Mouse (Mus musculus) hindbrain, embryonic 14.5 days (tissue): ENCODE data around the gene Pds5b. TPM values are rescaled to one million over a fixed set of nuclear protein-coding genes. Genes with fewer than 3 reads are reported as not detected.
"Not testable (repeated sequence)": the region's sequence is repeated elsewhere in the genome, so short reads cannot be mapped to it uniquely, and the experiment has no call there.

Source experiments
- ATAC-seq: fragments of 200-750 bp; cut with Nextera tagmentation; 2 replicates; pipeline ENCODE4 v1.8.0; 2017; ENCODE audit warnings: moderate number of reproducible peaks, mild to moderate bottlenecking, moderate TSS enrichment, moderate library complexity; ENCODE audit not compliant: low FRiP score
- DNase-seq: peaks from one replicate; pipeline ENCODE4 v3.0.0-alpha.2; 2015; ENCODE audit warnings: low spot score
- H3K27ac ChIP-seq: fragments of 300-500 bp; sonication (generic); 2 replicates; pipeline ENCODE4 v1.5.1; 2014; ENCODE audit warnings: mild to moderate bottlenecking, moderate library complexity
- H3K27me3 ChIP-seq: fragments of 300-500 bp; sonication (generic); 2 replicates; pipeline ENCODE4 v1.6.1; 2014; ENCODE audit warnings: mild to moderate bottlenecking, low read length, mixed read lengths; ENCODE audit not compliant: control insufficient read depth, insufficient read depth
- H3K36me3 ChIP-seq: fragments of 300-500 bp; sonication (generic); replicated peaks from 2 replicates; pipeline ENCODE4 v1.6.1; 2014; ENCODE audit not compliant: control insufficient read depth, insufficient read depth
- H3K4me1 ChIP-seq: fragments of 300-500 bp; sonication (generic); replicated peaks from 2 replicates; pipeline ENCODE4 v1.6.1; 2014; ENCODE audit warnings: antibody characterized with exemption, low read length, mixed read lengths; ENCODE audit not compliant: control insufficient read depth, insufficient read depth
- H3K4me2 ChIP-seq: fragments of 300-500 bp; sonication (generic); replicated peaks from 2 replicates; pipeline ENCODE4 v1.6.1; 2014; ENCODE audit warnings: mild to moderate bottlenecking, moderate library complexity
- H3K4me3 ChIP-seq: fragments of 300-500 bp; sonication (generic); replicated peaks from 2 replicates; pipeline ENCODE4 v1.5.1; 2014; ENCODE audit warnings: mild to moderate bottlenecking, low read length
- H3K9ac ChIP-seq: fragments of 300-500 bp; sonication (generic); 2 replicates; pipeline ENCODE4 v1.6.1; 2014
- H3K9me3 ChIP-seq: fragments of 300-500 bp; sonication (generic); 2 replicates; pipeline ENCODE4 v1.6.1; 2016; ENCODE audit warnings: low read length; ENCODE audit not compliant: control insufficient read depth
- WGBS: fragments of 180-500 bp; shearing (Covaris S2); extraction: QIAGEN DNeasy Blood & Tissue Kit; methylation state at CpG from one replicate; pipeline ENCODE4 v1.1.7; 2014; 5-methylcytosine and 5-hydroxymethylcytosine counted together
- polyA plus RNA-seq: library from polyadenylated mRNA; unstranded; fragments of >200 nt; fragmentation: Nextera tagmentation; extraction: Ambion mirVana; gene quantifications from 2 replicates; pipeline ENCODE4 v1.2.1, GENCODE M21; 2014

The Pds5b gene
- polyA plus RNA-seq, 1 experiment from 2014 or later: 45.8 TPM

- not testable (repeated sequence) for H3K4me3 ChIP-seq, H3K27ac ChIP-seq, H3K9me3 ChIP-seq, H3K4me1 ChIP-seq, H3K9ac ChIP-seq, ATAC-seq, H3K27me3 ChIP-seq, DNase-seq, H3K4me2 ChIP-seq
- H3K36me3 ChIP-seq: peaks cover 54% of the 10 kb centered on the region
- 98% methylated on average over 3 of the region's 3 CpGs for WGBS
Observed at GRCm38 (mm10) chr5:150737028-150737427, 63.5 kb downstream of the Pds5b start.

DNA sequence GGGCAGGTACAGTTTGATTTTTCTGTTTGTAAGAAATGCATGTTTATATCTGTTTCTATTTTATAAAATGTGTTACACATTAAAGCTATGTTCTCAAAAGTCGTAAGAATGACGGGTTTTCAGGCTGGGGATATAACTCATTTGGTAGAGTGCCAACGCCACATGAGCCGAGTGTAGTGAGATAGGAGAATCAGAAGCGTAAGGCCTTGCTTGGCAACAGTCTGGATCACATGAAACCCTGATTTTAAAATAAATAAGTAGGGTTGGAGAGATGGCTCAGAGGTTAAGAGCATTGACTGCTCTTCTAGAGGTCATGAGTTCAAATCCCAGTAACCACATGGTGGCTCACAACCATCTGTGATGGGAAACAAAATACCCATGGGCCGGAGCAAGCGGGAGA, 65.8 kb downstream of the Pds5b start:
- 88% methylated on average over 7 of the region's 7 CpGs for WGBS
- DNase-seq: no peak

DNA sequence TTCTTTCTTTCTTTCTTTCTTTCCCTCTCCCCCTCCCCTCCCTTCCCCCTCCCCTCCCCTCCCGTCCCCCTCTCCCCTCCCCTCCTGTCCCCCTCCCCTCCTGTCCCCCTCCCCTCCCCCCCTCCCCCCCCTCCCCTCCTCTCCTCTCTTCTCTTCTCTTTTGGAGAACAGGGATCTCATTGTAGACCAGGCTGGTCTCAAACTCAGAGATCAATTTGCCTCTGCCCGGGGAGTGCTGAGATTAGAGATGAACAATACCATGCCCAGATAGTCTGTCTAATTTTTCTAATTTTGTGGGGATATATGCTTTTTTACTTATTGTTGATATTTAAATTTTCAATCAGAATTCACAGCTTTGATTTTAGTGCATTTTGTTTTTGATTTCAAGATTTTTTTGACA, 67.1 kb downstream of the Pds5b start:
- Histone ChIP-seq H3K9ac (no peak overlapping the region), H3K36me3 (peaks cover 41% of the 10 kb centered on the region), H3K9me3 (no peaks in the 10 kb centered on the region), H3K4me1 (no peaks in the 10 kb centered on the region), H3K4me3 (no peak overlapping the region), H3K27me3 (no peaks in the 10 kb centered on the region), H3K27ac (no peak overlapping the region), H3K4me2 (no peak overlapping the region)
- WGBS: 26% methylated on average over 2 of the region's 2 CpGs
- no peak for DNase-seq
- no peak for ATAC-seq

More for the DNA sequence above, 65.8 kb downstream of the Pds5b start:
- Histone ChIP-seq H3K4me2 (no peak overlapping the region), H3K27me3 (no peaks in the 10 kb centered on the region), H3K4me1 (no peaks in the 10 kb centered on the region), H3K27ac (no peak overlapping the region), H3K36me3 (peaks cover 46% of the 10 kb centered on the region), H3K9ac (no peak overlapping the region), H3K9me3 (no peaks in the 10 kb centered on the region), H3K4me3 (no peak overlapping the region)
- no peak for ATAC-seq

DNA sequence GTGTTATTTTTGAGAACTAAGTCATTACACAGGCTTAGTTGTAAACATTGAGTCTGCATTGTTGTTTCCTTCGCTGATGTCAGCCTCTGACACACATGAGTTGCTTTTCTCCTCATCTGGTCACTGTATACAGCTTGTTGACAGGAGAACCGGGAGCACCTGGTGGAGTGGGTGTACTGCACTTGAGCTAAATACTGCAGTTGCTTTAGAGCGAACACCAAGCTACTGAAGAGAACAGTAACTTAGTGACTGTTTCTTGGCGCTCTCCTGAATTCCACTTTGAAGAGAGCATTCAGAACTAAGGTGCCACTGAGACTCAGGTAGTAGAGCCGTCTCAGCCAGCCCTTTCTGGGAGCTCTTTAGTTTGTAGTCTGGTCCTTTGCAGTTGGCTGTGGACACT, 83.1 kb downstream of the Pds5b start:
- Histone ChIP-seq H3K27me3 (no peaks in the 10 kb centered on the region), H3K36me3 (peaks cover 56% of the 10 kb centered on the region), H3K9me3 (no peaks in the 10 kb centered on the region), H3K4me2 (no peak overlapping the region), H3K9ac (no peak overlapping the region), H3K4me3 (no peak overlapping the region), H3K4me1 (no peaks in the 10 kb centered on the region), H3K27ac (no peak overlapping the region)
- ATAC-seq: no peak
- DNase-seq: no peak
- 95% methylated on average over 5 of the region's 5 CpGs for WGBS

GRCm38 (mm10) chr5:150772403-150772802, 98.9 kb downstream of the Pds5b start:
- Histone ChIP-seq H3K9ac (no peak overlapping the region), H3K27ac (no peak overlapping the region; the same call in 1 of the 2 replicates), H3K4me2 (no peak overlapping the region), H3K9me3 (no peaks in the 10 kb centered on the region), H3K4me1 (peaks cover 11% of the 10 kb centered on the region), H3K27me3 (no peaks in the 10 kb centered on the region), H3K4me3 (no peak overlapping the region), H3K36me3 (peaks cover 20% of the 10 kb centered on the region)
- ATAC-seq (no peak), DNase-seq (no peak)
- WGBS: 20% methylated on average over 5 of the region's 5 CpGs

GRCm38 (mm10) chr5:150773083-150773482, 99.5 kb downstream of the Pds5b start:
- Histone ChIP-seq H3K4me3 (no peak overlapping the region), H3K9ac (no peak overlapping the region), H3K9me3 (no peaks in the 10 kb centered on the region), H3K36me3 (peaks cover 21% of the 10 kb centered on the region), H3K4me1 (peaks cover 11% of the 10 kb centered on the region), H3K27me3 (no peaks in the 10 kb centered on the region), H3K27ac (no peak overlapping the region; the same call in 1 of the 2 replicates), H3K4me2 (no peak overlapping the region)
- DNase-seq (no peak), ATAC-seq (no peak)

- ATAC-seq (no peak), DNase-seq (no peak)
- no peaks in the 10 kb centered on the region for H3K4me1 ChIP-seq
- no peaks in the 10 kb centered on the region for H3K27me3 ChIP-seq
- WGBS: 89% methylated on average over 4 of the region's 4 CpGs
- H3K36me3 ChIP-seq: peaks cover 64% of the 10 kb centered on the region
- no peak overlapping the region for H3K27ac ChIP-seq
- H3K9ac ChIP-seq: no peak overlapping the region
- H3K9me3 ChIP-seq: no peaks in the 10 kb centered on the region
- no peak overlapping the region for H3K4me3 ChIP-seq
- no peak overlapping the region for H3K4me2 ChIP-seq
Observed at GRCm38 (mm10) chr5:150788261-150788660, 114.7 kb downstream of the Pds5b start.

DNA sequence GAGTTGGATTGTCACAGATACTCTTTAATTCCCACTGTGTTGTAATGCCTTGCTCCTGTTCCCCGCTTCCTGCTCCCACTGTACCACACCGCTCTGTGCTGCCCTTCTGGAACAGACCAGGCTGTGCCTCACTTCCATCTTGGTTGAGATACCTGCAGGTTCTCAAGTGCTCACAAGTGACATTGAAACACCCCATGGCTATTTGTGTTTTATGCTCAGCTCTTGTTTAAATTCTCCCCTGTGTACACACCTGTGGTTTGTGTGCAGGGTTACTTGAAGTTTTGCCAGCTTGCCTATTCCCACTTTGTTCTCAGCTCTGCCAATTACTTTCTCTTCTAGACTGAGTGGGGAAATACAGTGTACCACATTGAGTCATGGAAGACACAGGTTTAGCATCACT, 115.5 kb downstream of the Pds5b start:
- ATAC-seq: no peak
- 96% methylated on average over 2 of the region's 2 CpGs for WGBS
- H3K36me3 ChIP-seq: peaks cover 57% of the 10 kb centered on the region

GRCm38 (mm10) chr5:150794181-150794580, 120.6 kb downstream of the Pds5b start:
- no peak overlapping the region for H3K4me3 ChIP-seq
- peaks cover 62% of the 10 kb centered on the region for H3K36me3 ChIP-seq
- no peaks in the 10 kb centered on the region for H3K9me3 ChIP-seq
- H3K27me3 ChIP-seq: no peaks in the 10 kb centered on the region
- DNase-seq (no peak), ATAC-seq (no peak)
- no peak overlapping the region for H3K4me2 ChIP-seq
- 93% methylated on average over 6 of the region's 6 CpGs for WGBS
- H3K4me1 ChIP-seq: no peaks in the 10 kb centered on the region
- H3K27ac ChIP-seq: no peak overlapping the region
- H3K9ac ChIP-seq: no peak overlapping the region

More for the DNA sequence above, 115.5 kb downstream of the Pds5b start:
- Histone ChIP-seq H3K27me3 (no peaks in the 10 kb centered on the region), H3K4me3 (no peak overlapping the region), H3K4me2 (no peak overlapping the region), H3K4me1 (no peaks in the 10 kb centered on the region), H3K9me3 (no peaks in the 10 kb centered on the region), H3K27ac (no peak overlapping the region), H3K9ac (no peak overlapping the region)
- DNase-seq: no peak

- H3K27ac ChIP-seq: no peak overlapping the region
- no peak overlapping the region for H3K4me2 ChIP-seq
- no peak overlapping the region for H3K9ac ChIP-seq
- ATAC-seq (no peak), DNase-seq (no peak)
- no peaks in the 10 kb centered on the region for H3K9me3 ChIP-seq
- no peaks in the 10 kb centered on the region for H3K27me3 ChIP-seq
- H3K4me3 ChIP-seq: no peak overlapping the region
- peaks cover 67% of the 10 kb centered on the region for H3K36me3 ChIP-seq
- WGBS: 96% methylated on average over 2 of the region's 2 CpGs
- no peaks in the 10 kb centered on the region for H3K4me1 ChIP-seq
Observed at GRCm38 (mm10) chr5:150800056-150800455, 126.5 kb downstream of the Pds5b start.
